Mouse (Mus musculus) lung, postnatal 25 days (tissue): ENCODE measurements around the gene Lrrc8d.
A peak's percentile ranks its signal among the peaks of the same experiment; 100 is the strongest.

Source experiments
- DNase-seq: peaks from one replicate; pipeline ENCODE4 v3.0.0; 2022; ENCODE audit warnings: low spot score

The Lrrc8d gene

GRCm38 (mm10) chr5:105818411-105818810 lies 118.6 kb downstream of the Lrrc8d start:
- peak; percentile 70 for DNase-seq

- no peak for DNase-seq
Measured at GRCm38 (mm10) chr5:105821390-105821789, 121.6 kb downstream of the Lrrc8d start.

- no peak for DNase-seq
Measured at GRCm38 (mm10) chr5:105822521-105823498, 123.0 kb downstream of the Lrrc8d start.

- peak; percentile 74 for DNase-seq
Measured at GRCm38 (mm10) chr5:105824282-105824681, 124.5 kb downstream of the Lrrc8d start.

GRCm38 (mm10) chr5:105824827-105825226 lies 125.1 kb downstream of the Lrrc8d start:
- DNase-seq, result peak; percentile 32

- no peak for DNase-seq
Measured at GRCm38 (mm10) chr5:105826916-105827510, 127.2 kb downstream of the Lrrc8d start.

GRCm38 (mm10) chr5:105828050-105828449 lies 128.3 kb downstream of the Lrrc8d start:
- no peak for DNase-seq

- DNase-seq, result no peak
Measured at GRCm38 (mm10) chr5:105829008-105829586, 129.3 kb downstream of the Lrrc8d start.

- DNase-seq, result no peak
Measured at GRCm38 (mm10) chr5:105832140-105832539, 132.4 kb downstream of the Lrrc8d start.

- no peak for DNase-seq
Measured at GRCm38 (mm10) chr5:105833923-105834322, 134.2 kb downstream of the Lrrc8d start.

- peak; percentile 58 for DNase-seq
Measured at GRCm38 (mm10) chr5:105836006-105836405, 136.2 kb downstream of the Lrrc8d start.

GRCm38 (mm10) chr5:105839740-105840310 lies 140.1 kb downstream of the Lrrc8d start:
- no peak for DNase-seq

GRCm38 (mm10) chr5:105844044-105844753 lies 144.4 kb downstream of the Lrrc8d start:
- no peak for DNase-seq

GRCm38 (mm10) chr5:105845041-105845440 lies 145.3 kb downstream of the Lrrc8d start:
- no peak for DNase-seq

GRCm38 (mm10) chr5:105847726-105848125 lies 148.0 kb downstream of the Lrrc8d start:
- DNase-seq, result no peak

GRCm38 (mm10) chr5:105849222-105849621 lies 149.5 kb downstream of the Lrrc8d start:
- no peak for DNase-seq

GRCm38 (mm10) chr5:105849643-105850042 lies 149.9 kb downstream of the Lrrc8d start:
- no peak for DNase-seq

- no peak for DNase-seq
Measured at GRCm38 (mm10) chr5:105853271-105853670, 153.5 kb downstream of the Lrrc8d start.

GRCm38 (mm10) chr5:105857486-105857885 lies 157.7 kb downstream of the Lrrc8d start:
- no peak for DNase-seq

- DNase-seq, result peak; percentile 86
Measured at GRCm38 (mm10) chr5:105858754-105859694, 159.3 kb downstream of the Lrrc8d start.
